Mouse (Mus musculus): ENCODE results near the gene Jazf1.

Gene Jazf1

GRCm38 (mm10) chr6:52790781-52791180, 277.6 kb downstream of the Jazf1 start:
- no peak for DNase-seq

- no peak for DNase-seq
Measured at GRCm38 (mm10) chr6:52790316-52790715, 278.1 kb downstream of the Jazf1 start.

DNA sequence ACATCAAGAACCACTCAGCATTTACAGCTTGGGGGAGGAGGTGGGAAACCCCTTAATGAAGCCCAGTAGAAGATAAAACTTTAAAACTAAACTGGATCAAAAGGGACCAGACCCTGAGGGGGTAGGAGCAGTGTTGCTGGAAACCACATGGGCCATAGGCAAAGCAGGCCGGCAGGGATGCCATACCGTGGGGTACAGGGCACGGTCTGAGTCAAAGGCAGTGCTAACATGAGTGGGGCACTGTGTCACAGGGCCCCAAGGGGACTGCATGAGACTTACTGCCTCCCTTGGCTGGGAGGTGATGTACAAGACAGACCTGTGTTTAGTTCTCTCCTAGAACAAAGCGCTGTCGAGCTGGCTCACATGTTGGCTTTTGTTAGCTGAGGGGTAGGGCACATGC, 288.9 kb downstream of the Jazf1 start:
- no peak for DNase-seq

GRCm38 (mm10) chr6:52778523-52778922, 289.9 kb downstream of the Jazf1 start:
- no peak for DNase-seq

DNA sequence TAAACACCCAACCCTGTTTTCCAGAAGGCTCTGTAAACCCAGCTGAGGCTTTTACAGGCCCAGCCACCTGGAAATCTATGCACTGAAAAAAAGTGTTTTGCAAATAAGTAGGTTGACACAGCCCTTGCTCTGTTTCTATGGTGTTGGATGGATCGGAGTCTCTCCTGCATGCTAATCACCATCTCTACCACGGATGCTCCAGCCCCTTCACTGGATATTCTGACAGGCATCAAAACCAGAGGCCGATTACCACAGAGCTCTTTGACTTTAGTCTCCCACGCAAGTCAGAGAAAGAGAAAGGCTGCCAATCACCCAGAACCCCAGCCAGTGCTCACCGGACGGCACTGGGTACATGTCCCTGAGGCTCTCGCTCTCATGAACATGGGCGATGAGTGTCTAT, 291.4 kb downstream of the Jazf1 start:
- DNase-seq, result no peak

- no peak for DNase-seq
Measured at GRCm38 (mm10) chr6:52775956-52776355, 292.5 kb downstream of the Jazf1 start.

- no peak for DNase-seq
Measured at GRCm38 (mm10) chr6:52775350-52775749, 293.1 kb downstream of the Jazf1 start.

DNA sequence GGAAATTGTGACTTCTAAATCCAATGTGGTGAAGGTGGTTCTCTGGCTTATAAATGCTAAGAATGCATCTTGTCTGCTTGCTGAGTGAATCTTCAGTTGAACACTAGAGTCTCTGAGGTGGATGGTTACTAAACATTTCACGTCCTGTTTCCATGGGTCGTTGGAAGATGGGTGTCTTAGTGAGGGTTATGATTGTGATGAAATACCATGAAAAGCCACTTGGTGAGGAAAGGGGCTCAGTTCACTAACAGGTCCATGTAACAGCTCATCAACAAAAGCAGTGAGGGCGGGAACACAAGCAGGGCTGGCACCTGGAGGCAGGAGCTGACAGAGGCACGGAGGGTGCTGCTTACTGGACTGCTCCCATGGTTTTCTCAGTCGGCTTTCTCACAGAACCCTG, 295.3 kb downstream of the Jazf1 start:
- DNase-seq, result no peak

DNA sequence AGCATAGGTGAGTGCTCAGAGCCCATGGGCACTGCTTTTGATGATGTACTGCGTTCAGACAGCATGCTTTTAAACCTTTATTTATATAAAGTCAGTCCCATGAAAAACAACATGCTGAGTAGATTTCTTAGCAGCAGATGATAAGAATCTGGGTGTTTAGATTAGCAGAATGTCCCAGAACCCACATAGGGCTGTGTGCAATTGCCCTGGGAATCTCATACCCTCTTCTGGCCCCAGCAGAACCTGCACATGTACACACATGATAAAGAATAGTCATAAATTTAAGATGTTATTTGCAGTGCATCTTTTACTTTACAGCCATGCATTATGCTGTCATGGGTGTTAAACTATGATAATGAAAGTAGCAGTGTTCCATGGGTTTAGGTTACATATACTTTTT, 297.6 kb downstream of the Jazf1 start:
- DNase-seq, result no peak

GRCm38 (mm10) chr6:52765206-52765605, 303.2 kb downstream of the Jazf1 start:
- DNase-seq, result no peak

GRCm38 (mm10) chr6:52752832-52753231, 315.6 kb downstream of the Jazf1 start:
- no peak for DNase-seq

DNA sequence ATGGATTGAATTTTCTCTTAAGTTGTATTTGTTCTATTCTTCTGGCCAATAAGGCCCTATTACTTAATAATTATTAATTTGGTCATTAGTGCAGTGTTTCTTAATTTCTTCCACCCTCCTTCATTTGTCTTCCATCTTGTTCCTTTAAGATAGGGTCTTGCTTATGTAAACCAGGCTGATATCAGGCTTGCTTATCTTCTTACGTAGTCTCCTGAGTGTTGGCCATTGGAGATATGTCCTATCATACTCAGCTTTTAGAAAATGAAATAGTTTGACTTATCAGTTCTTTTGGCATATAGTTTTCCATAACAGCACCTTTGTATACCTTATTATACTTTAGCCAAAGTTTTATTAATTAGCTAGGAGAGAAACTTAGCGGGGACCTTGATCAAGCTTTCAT, 333.8 kb downstream of the Jazf1 start:
- no peak for DNase-seq

- DNase-seq, result no peak
Measured at GRCm38 (mm10) chr6:52730338-52730737, 338.1 kb downstream of the Jazf1 start.

- peak; percentile 8 to 65 for DNase-seq
Measured at GRCm38 (mm10) chr6:52724805-52725439, 343.5 kb downstream of the Jazf1 start.
